Mouse (Mus musculus): Measurements from ENCODE around the gene Styxl1. TPM values are rescaled to one million over a fixed set of nuclear protein-coding genes. Genes with fewer than 3 reads are reported as not detected.

Gene Styxl1
- polyA plus RNA-seq, 1 experiment from 2014 or later, result 0.63 TPM

DNA sequence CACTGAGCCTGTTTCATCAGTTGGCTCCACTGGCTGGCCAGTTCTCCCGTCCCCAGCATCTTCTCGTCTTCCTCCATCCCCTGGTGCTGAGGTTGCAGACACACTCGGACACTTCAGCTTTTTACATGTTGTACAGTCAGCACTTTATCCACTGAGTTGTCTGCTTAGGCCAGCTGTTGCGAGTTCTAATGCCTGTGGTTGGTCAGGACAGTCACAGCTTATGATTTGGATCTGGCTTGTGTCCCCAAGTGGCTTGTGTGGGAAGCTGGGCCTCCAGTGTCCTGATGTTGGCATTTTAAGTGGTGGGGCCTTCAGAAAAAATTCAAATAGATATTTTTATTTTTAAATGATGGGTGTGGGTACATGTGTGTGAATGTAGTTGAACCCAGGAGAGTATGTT lies 72.8 kb downstream of the Styxl1 start:
- no peaks in the 10 kb centered on the region for H3K9me3 ChIP-seq (ENCODE audit: control insufficient read depth, low read length)
- ATAC-seq (ENCODE audit: low FRiP score, low TSS enrichment) (no peak), DNase-seq (no peak)
- H3K27ac ChIP-seq (replicated peaks; ENCODE audit: low read depth, low read length), result no peak overlapping the region
- no peak overlapping the region for H3K4me2 ChIP-seq (ENCODE audit: low read length)
- peaks cover 26% of the 10 kb centered on the region; the same call in 1 of the 2 replicates for H3K36me3 ChIP-seq (ENCODE audit: control insufficient read depth, insufficient read depth, low read length)
- H3K9ac ChIP-seq (replicated peaks; ENCODE audit: low read length), result no peak overlapping the region
- no peaks in the 10 kb centered on the region for H3K4me1 ChIP-seq (ENCODE audit: control insufficient read depth, insufficient read depth, low read length)
- WGBS, result 94% methylated on average over 4 of the region's 4 CpGs
- no peaks in the 10 kb centered on the region for H3K27me3 ChIP-seq (ENCODE audit: control insufficient read depth, insufficient read depth, low read length)
- no peak overlapping the region for H3K4me3 ChIP-seq (replicated peaks; ENCODE audit: low read depth, low read length)

DNA sequence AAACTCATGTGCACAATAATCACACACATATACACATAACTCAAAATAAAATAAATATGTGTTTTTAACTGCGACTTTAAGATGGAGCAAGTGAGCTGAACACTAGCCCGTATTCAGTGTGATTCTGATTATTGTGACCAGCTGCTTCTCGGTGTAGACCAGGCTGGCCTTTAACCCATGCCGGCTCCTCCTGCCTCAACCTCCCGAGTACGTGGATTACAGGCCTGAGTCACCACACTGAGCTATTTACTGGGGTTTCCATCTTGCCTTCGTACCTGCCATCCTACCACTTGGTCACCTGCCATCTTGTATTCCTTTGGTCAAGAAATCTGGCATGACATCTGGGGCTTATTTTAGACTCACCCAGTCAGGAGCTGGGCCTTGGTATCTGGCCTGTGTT lies 74.8 kb downstream of the Styxl1 start:
- Histone ChIP-seq H3K4me1 (ENCODE audit: control insufficient read depth, insufficient read depth, low read length) (no peaks in the 10 kb centered on the region), H3K4me2 (ENCODE audit: low read length) (no peak overlapping the region), H3K27me3 (ENCODE audit: control insufficient read depth, insufficient read depth, low read length) (no peaks in the 10 kb centered on the region), H3K9ac (replicated peaks; ENCODE audit: low read length) (no peak overlapping the region), H3K4me3 (replicated peaks; ENCODE audit: low read depth, low read length) (no peak overlapping the region), H3K27ac (replicated peaks; ENCODE audit: low read depth, low read length) (no peak overlapping the region), H3K9me3 (ENCODE audit: control insufficient read depth, low read length) (no peaks in the 10 kb centered on the region), H3K36me3 (ENCODE audit: control insufficient read depth, insufficient read depth, low read length) (peaks cover 32% of the 10 kb centered on the region)
- 92% methylated on average over 7 of the region's 7 CpGs for WGBS
- DNase-seq (no peak), ATAC-seq (ENCODE audit: low FRiP score, low TSS enrichment) (no peak)

DNA sequence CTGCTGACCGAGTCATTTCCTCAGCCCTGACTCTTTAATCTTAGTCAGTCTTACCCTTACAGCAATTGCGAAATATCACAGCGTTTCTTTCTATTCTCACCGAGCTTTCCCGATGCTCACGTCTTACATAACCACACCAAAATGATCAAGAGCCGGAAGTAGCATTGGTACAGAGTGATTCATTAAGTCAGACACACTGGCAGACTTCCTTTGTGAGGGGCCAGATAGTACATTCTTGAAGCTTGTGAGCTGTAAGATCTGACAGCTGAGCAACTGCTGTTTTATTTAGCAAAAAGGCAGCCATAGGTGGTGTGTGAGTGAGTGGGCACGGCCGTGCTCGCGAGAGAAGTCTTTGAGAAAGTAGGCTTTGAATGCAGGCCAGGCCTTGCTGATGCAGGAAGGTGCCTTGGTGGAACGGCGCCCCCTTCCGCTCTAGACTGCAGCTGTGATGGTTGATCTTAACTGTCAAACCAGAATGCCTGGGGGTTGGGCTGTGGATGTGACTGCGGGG lies 75.4 kb downstream of the Styxl1 start:
- ATAC-seq (ENCODE audit: low FRiP score, low TSS enrichment) (no peak), DNase-seq (no peak)
- no peak overlapping the region for H3K4me3 ChIP-seq (replicated peaks; ENCODE audit: low read depth, low read length)
- H3K27ac ChIP-seq (replicated peaks; ENCODE audit: low read depth, low read length), result no peak overlapping the region
- H3K9ac ChIP-seq (replicated peaks; ENCODE audit: low read length), result no peak overlapping the region
- H3K27me3 ChIP-seq (ENCODE audit: control insufficient read depth, insufficient read depth, low read length), result no peaks in the 10 kb centered on the region
- H3K4me2 ChIP-seq (ENCODE audit: low read length), result no peak overlapping the region
- H3K9me3 ChIP-seq (ENCODE audit: control insufficient read depth, low read length), result no peaks in the 10 kb centered on the region
- peaks cover 32% of the 10 kb centered on the region for H3K36me3 ChIP-seq (ENCODE audit: control insufficient read depth, insufficient read depth, low read length)
- H3K4me1 ChIP-seq (ENCODE audit: control insufficient read depth, insufficient read depth, low read length), result no peaks in the 10 kb centered on the region
- 74% methylated on average over 15 of the region's 15 CpGs for WGBS

DNA sequence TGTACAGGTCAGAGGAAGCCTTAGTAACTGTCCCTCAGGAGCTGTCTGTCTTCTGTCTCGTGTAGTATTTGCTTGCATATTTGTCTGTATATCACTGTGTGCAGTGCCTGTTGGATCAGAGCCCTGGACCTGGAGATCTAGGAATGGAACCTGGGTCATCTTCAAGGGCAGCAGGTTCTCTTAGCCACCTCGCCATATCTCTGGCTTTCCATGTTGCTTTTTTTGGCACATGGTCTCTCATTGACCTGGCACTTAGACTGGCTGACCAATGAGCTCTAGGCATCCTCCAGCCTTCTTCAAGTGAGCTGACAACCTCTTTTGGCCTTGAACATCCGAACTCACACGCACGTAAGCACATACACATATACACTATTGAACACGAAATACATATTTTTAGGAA lies 76.0 kb downstream of the Styxl1 start:
- no peaks in the 10 kb centered on the region for H3K27me3 ChIP-seq (ENCODE audit: control insufficient read depth, insufficient read depth, low read length)
- ATAC-seq (ENCODE audit: low FRiP score, low TSS enrichment), result no peak
- H3K36me3 ChIP-seq (ENCODE audit: control insufficient read depth, insufficient read depth, low read length), result peaks cover 31% of the 10 kb centered on the region
- no peak for DNase-seq
- 94% methylated on average over 6 of the region's 6 CpGs for WGBS
- H3K4me3 ChIP-seq (replicated peaks; ENCODE audit: low read depth, low read length), result no peak overlapping the region
- H3K9ac ChIP-seq (replicated peaks; ENCODE audit: low read length), result no peak overlapping the region
- H3K4me1 ChIP-seq (ENCODE audit: control insufficient read depth, insufficient read depth, low read length), result no peaks in the 10 kb centered on the region
- H3K27ac ChIP-seq (replicated peaks; ENCODE audit: low read depth, low read length), result no peak overlapping the region
- no peaks in the 10 kb centered on the region for H3K9me3 ChIP-seq (ENCODE audit: control insufficient read depth, low read length)
- no peak overlapping the region for H3K4me2 ChIP-seq (ENCODE audit: low read length)

DNA sequence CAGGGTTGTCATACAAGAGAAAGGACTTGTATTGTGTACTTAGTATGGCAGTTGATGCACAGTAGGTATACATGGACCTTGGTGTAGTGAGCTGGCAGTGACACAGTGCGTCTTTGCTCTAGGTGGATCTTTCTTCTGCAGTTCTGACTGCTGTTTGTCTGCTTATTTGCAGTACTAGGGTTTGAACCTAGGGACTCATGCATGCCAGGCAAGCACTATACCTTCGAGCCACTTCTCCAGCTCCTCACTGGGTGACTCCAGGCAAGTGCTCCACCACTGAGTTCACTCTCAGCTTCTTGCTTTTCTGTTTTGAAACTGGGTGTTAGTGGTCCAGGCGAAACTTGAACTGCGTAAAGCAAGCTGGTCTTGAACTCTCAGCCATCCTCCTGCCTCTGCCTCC lies 76.6 kb downstream of the Styxl1 start:
- ATAC-seq (ENCODE audit: low FRiP score, low TSS enrichment) (no peak), DNase-seq (no peak)
- Histone ChIP-seq H3K9me3 (ENCODE audit: control insufficient read depth, low read length) (no peaks in the 10 kb centered on the region), H3K27me3 (ENCODE audit: control insufficient read depth, insufficient read depth, low read length) (no peaks in the 10 kb centered on the region), H3K9ac (replicated peaks; ENCODE audit: low read length) (no peak overlapping the region), H3K4me1 (ENCODE audit: control insufficient read depth, insufficient read depth, low read length) (no peaks in the 10 kb centered on the region), H3K4me2 (ENCODE audit: low read length) (no peak overlapping the region), H3K4me3 (replicated peaks; ENCODE audit: low read depth, low read length) (no peak overlapping the region), H3K36me3 (ENCODE audit: control insufficient read depth, insufficient read depth, low read length) (peaks cover 25% of the 10 kb centered on the region), H3K27ac (replicated peaks; ENCODE audit: low read depth, low read length) (no peak overlapping the region)
- over 99% methylated on average over 4 of the region's 4 CpGs for WGBS

DNA sequence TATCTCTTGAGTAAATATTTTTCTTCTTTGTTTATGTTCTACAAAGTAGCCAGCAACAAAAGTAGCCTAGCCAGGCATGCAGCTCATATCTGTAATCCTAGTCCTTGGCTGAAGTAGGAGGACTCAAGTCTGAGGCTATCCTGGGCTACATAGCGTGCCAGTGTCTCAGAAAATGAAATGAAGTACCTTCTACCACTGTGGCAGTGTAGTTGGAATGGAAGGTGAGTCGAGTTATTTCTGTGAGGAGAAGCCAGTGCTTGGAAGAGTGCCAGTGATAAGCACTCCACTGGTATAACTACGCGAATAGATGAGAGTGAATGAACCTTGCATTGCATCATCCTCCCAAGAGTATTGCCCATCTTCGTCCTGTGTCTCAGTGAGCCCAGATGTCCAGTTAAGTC lies 80.5 kb downstream of the Styxl1 start:
- Histone ChIP-seq H3K27me3 (ENCODE audit: control insufficient read depth, insufficient read depth, low read length) (no peaks in the 10 kb centered on the region), H3K27ac (replicated peaks; ENCODE audit: low read depth, low read length) (no peak overlapping the region), H3K4me3 (replicated peaks; ENCODE audit: low read depth, low read length) (no peak overlapping the region), H3K9me3 (ENCODE audit: control insufficient read depth, low read length) (no peaks in the 10 kb centered on the region), H3K4me1 (ENCODE audit: control insufficient read depth, insufficient read depth, low read length) (no peaks in the 10 kb centered on the region), H3K4me2 (ENCODE audit: low read length) (no peak overlapping the region), H3K36me3 (ENCODE audit: control insufficient read depth, insufficient read depth, low read length) (peaks cover 21% of the 10 kb centered on the region), H3K9ac (replicated peaks; ENCODE audit: low read length) (no peak overlapping the region)
- ATAC-seq (ENCODE audit: low FRiP score, low TSS enrichment) (no peak), DNase-seq (no peak)
- WGBS, result 95% methylated on average over 5 of the region's 5 CpGs

Small RNA genes within 50 kb of the gene (microRNA-seq; reads per million reads assigned to microRNA genes)
- gene Mir7034, result not detected

Other genes with a start within 250 kb of the Styxl1 start
- 28.3 and 42.0 TPM in 2 replicates for gene Hip1, start 233.3 kb downstream of the Styxl1 start, polyA plus RNA-seq (2014; fragmentation: Nextera tagmentation; extraction: Ambion mirVana)
- not detected in 2 replicates for gene Ccl26, start 214.8 kb downstream of the Styxl1 start, polyA plus RNA-seq (2014; fragmentation: Nextera tagmentation; extraction: Ambion mirVana)
- gene Ccl24, start 205.3 kb downstream of the Styxl1 start, polyA plus RNA-seq (2014; fragmentation: Nextera tagmentation; extraction: Ambion mirVana), result 4.1 TPM in 1 of 2 replicates, not detected in the other
- 94.0 and 99.5 TPM in 2 replicates for gene Rhbdd2, start 145.8 kb downstream of the Styxl1 start, polyA plus RNA-seq (2014; fragmentation: Nextera tagmentation; extraction: Ambion mirVana)
- gene Por, start 108.4 kb downstream of the Styxl1 start, polyA plus RNA-seq (2014; fragmentation: Nextera tagmentation; extraction: Ambion mirVana), result 96.8 and 106 TPM in 2 replicates
- 76.8 and 79.8 TPM in 2 replicates for gene Tmem120a, start 33.9 kb downstream of the Styxl1 start, polyA plus RNA-seq (2014; fragmentation: Nextera tagmentation; extraction: Ambion mirVana)
- 573 and 587 TPM in 2 replicates for gene Mdh2, start 95 bp upstream of the Styxl1 start, polyA plus RNA-seq (2014; fragmentation: Nextera tagmentation; extraction: Ambion mirVana)
- gene Srrm3, start 28.5 kb upstream of the Styxl1 start, polyA plus RNA-seq (2014; fragmentation: Nextera tagmentation; extraction: Ambion mirVana), result 59.8 and 66.2 TPM in 2 replicates
- gene Hspb1, start 109.5 kb upstream of the Styxl1 start, polyA plus RNA-seq (2014; fragmentation: Nextera tagmentation; extraction: Ambion mirVana), result 5.5 and 6.4 TPM in 2 replicates
- gene Ywhag, start 156.2 kb upstream of the Styxl1 start, polyA plus RNA-seq (2014; fragmentation: Nextera tagmentation; extraction: Ambion mirVana), result 420 and 582 TPM in 2 replicates
- 1.4 and 1.9 TPM in 2 replicates for gene Ssc4d, start 196.1 kb upstream of the Styxl1 start, polyA plus RNA-seq (2014; fragmentation: Nextera tagmentation; extraction: Ambion mirVana)
- 0.16 TPM in 1 of 2 replicates, not detected in the other for gene Zp3, start 201.7 kb upstream of the Styxl1 start, polyA plus RNA-seq (2014; fragmentation: Nextera tagmentation; extraction: Ambion mirVana)
- 23.0 and 24.0 TPM in 2 replicates for gene Dtx2, start 216.4 kb upstream of the Styxl1 start, polyA plus RNA-seq (2014; fragmentation: Nextera tagmentation; extraction: Ambion mirVana)